Mouse (Mus musculus): ENCODE results near the gene 9930111J21Rik2. TPM values are rescaled to one million over a fixed set of nuclear protein-coding genes. Genes with fewer than 3 reads are reported as not detected.
A peak's percentile ranks its signal among the peaks of the same experiment; 100 is the strongest.
"Not testable (repeated sequence)": the region's sequence is repeated elsewhere in the genome, so short reads cannot be mapped to it uniquely, and the experiment has no call there.

Gene 9930111J21Rik2
- total RNA-seq, 2 experiments from 2014 or later = 1.0 to 2.0 TPM

- TF ChIP-seq CTCF (conservative IDR thresholded peaks at IDR 0.05) = no peak
- Histone ChIP-seq H3K27ac (peak overlapping the region; percentile 18; the same call in 1 of the 2 replicates), H3K4me3 (no peak overlapping the region; the same call in 1 of the 2 replicates)
- DNase-seq (ENCODE audit: low spot score in 2 of 2) = no peak
Measured at GRCm38 (mm10) chr11:49086858-49087361, 35.9 kb upstream of the 9930111J21Rik2 start.

GRCm38 (mm10) chr11:49084875-49085274, 33.8 kb upstream of the 9930111J21Rik2 start:
- H3K4me3 ChIP-seq = no peak overlapping the region
- DNase-seq (ENCODE audit: low spot score in 2 of 2) = no peak
- TF ChIP-seq CTCF (conservative IDR thresholded peaks at IDR 0.05) = peak; percentile 26; the same call in 1 of the 2 replicates
- H3K27ac ChIP-seq = no peak overlapping the region

- no peak overlapping the region for H3K27ac ChIP-seq
- no peak for TF ChIP-seq CTCF (conservative IDR thresholded peaks at IDR 0.05)
- H3K4me3 ChIP-seq = no peak overlapping the region
- no peak for DNase-seq (ENCODE audit: low spot score in 2 of 2)
Measured at GRCm38 (mm10) chr11:49084385-49084784, 33.3 kb upstream of the 9930111J21Rik2 start.

- no peak for TF ChIP-seq CTCF (conservative IDR thresholded peaks at IDR 0.05)
- no peak for DNase-seq (ENCODE audit: low spot score in 2 of 2)
- no peak overlapping the region for H3K27ac ChIP-seq
- H3K4me3 ChIP-seq = no peak overlapping the region
Measured at GRCm38 (mm10) chr11:49083808-49084207, 32.8 kb upstream of the 9930111J21Rik2 start.

GRCm38 (mm10) chr11:49083146-49083545, 32.1 kb upstream of the 9930111J21Rik2 start:
- no peak for DNase-seq (ENCODE audit: low spot score in 2 of 2)
- no peak for TF ChIP-seq CTCF (conservative IDR thresholded peaks at IDR 0.05)
- no peak overlapping the region for H3K4me3 ChIP-seq
- H3K27ac ChIP-seq = no peak overlapping the region

GRCm38 (mm10) chr11:49081886-49082285, 30.8 kb upstream of the 9930111J21Rik2 start:
- TF ChIP-seq CTCF (conservative IDR thresholded peaks at IDR 0.05) = no peak
- H3K27ac ChIP-seq = peak overlapping the region; percentile 14; the same call in 1 of the 2 replicates
- no peak for DNase-seq (ENCODE audit: low spot score in 2 of 2)
- H3K4me3 ChIP-seq = no peak overlapping the region

- H3K27ac ChIP-seq = peak overlapping the region; percentile 14; the same call in 1 of the 2 replicates
- no peak for TF ChIP-seq CTCF (conservative IDR thresholded peaks at IDR 0.05)
- no peak for DNase-seq (ENCODE audit: low spot score in 2 of 2)
- H3K4me3 ChIP-seq = no peak overlapping the region
Measured at GRCm38 (mm10) chr11:49081356-49081755, 30.3 kb upstream of the 9930111J21Rik2 start.

- TF ChIP-seq CTCF (conservative IDR thresholded peaks at IDR 0.05) = no peak
- no peak overlapping the region for H3K27ac ChIP-seq
- DNase-seq (ENCODE audit: low spot score in 2 of 2) = no peak
Measured at GRCm38 (mm10) chr11:49080636-49081035, 29.6 kb upstream of the 9930111J21Rik2 start.

GRCm38 (mm10) chr11:49078719-49079118, 27.7 kb upstream of the 9930111J21Rik2 start:
- no peak for TF ChIP-seq CTCF (conservative IDR thresholded peaks at IDR 0.05)
- no peak overlapping the region for H3K4me3 ChIP-seq
- DNase-seq (ENCODE audit: low spot score in 2 of 2) = no peak

More at GRCm38 (mm10) chr11:49080636-49081035, 29.6 kb upstream of the 9930111J21Rik2 start:
- no peak overlapping the region for H3K4me3 ChIP-seq

GRCm38 (mm10) chr11:49077012-49077411, 26.0 kb upstream of the 9930111J21Rik2 start:
- DNase-seq (ENCODE audit: low spot score in 2 of 2) = no peak
- Histone ChIP-seq H3K4me3 (no peak overlapping the region), H3K27ac (no peak overlapping the region)
- no peak for TF ChIP-seq CTCF (conservative IDR thresholded peaks at IDR 0.05)

More at GRCm38 (mm10) chr11:49078719-49079118, 27.7 kb upstream of the 9930111J21Rik2 start:
- H3K27ac ChIP-seq = no peak overlapping the region

- peak within 1 kb of the TSS; percentile 57; the same call in 1 of the 2 replicates for H3K27ac ChIP-seq
- not testable (repeated sequence) for DNase-seq (ENCODE audit: low spot score in 2 of 2); H3K4me3 ChIP-seq
Measured at GRCm38 (mm10) chr11:49076001-49076757, 25.1 kb upstream of the 9930111J21Rik2 start, which contains the start of gene Ifi47. Gene Ifi47, plus strand, starts transcription at chr11:49076587.

- H3K27ac ChIP-seq = no peak overlapping the region
- DNase-seq (ENCODE audit: low spot score in 2 of 2) = no peak
- no peak for TF ChIP-seq CTCF (conservative IDR thresholded peaks at IDR 0.05)
- H3K4me3 ChIP-seq = no peak overlapping the region
Measured at GRCm38 (mm10) chr11:49068358-49068757, 17.3 kb upstream of the 9930111J21Rik2 start.

- not testable (repeated sequence) for H3K27ac ChIP-seq; DNase-seq (ENCODE audit: low spot score in 2 of 2); H3K4me3 ChIP-seq
Measured at GRCm38 (mm10) chr11:49063713-49064469, 12.8 kb upstream of the 9930111J21Rik2 start, which contains the start of gene Tgtp2. Gene Tgtp2, minus strand, starts transcription at chr11:49064206.

GRCm38 (mm10) chr11:49061865-49062264, 10.8 kb upstream of the 9930111J21Rik2 start:
- H3K27ac ChIP-seq; H3K4me3 ChIP-seq; DNase-seq (ENCODE audit: low spot score in 2 of 2): not testable (repeated sequence)

GRCm38 (mm10) chr11:49060061-49060460, 9.0 kb upstream of the 9930111J21Rik2 start:
- not testable (repeated sequence) for H3K4me3 ChIP-seq; H3K27ac ChIP-seq; DNase-seq (ENCODE audit: low spot score in 2 of 2)

GRCm38 (mm10) chr11:49051894-49052293, 852 bp upstream of the 9930111J21Rik2 start:
- not testable (repeated sequence) for H3K4me3 ChIP-seq; DNase-seq (ENCODE audit: low spot score in 2 of 2)

GRCm38 (mm10) chr11:49050064-49050463, 978 bp downstream of the 9930111J21Rik2 start:
- DNase-seq (ENCODE audit: low spot score in 2 of 2); H3K27ac ChIP-seq; H3K4me3 ChIP-seq: not testable (repeated sequence)

More at GRCm38 (mm10) chr11:49051894-49052293, 852 bp upstream of the 9930111J21Rik2 start:
- not testable (repeated sequence) for H3K27ac ChIP-seq

- not testable (repeated sequence) for DNase-seq (ENCODE audit: low spot score in 2 of 2); H3K27ac ChIP-seq; H3K4me3 ChIP-seq
Measured at GRCm38 (mm10) chr11:49012074-49012473, 39.0 kb downstream of the 9930111J21Rik2 start.
